Mouse (Mus musculus): ENCODE measurements at regions not wholly inside any gene's neighbourhood (a gene's known extent, or its start where the extent isn't known, plus 50 kb on each side); places are given as distances from the start of the nearest gene placed in this dataset.
"Not testable (repeated sequence)": the region's sequence is repeated elsewhere in the genome, so short reads cannot be mapped to it uniquely, and the experiment has no call there.

DNA sequence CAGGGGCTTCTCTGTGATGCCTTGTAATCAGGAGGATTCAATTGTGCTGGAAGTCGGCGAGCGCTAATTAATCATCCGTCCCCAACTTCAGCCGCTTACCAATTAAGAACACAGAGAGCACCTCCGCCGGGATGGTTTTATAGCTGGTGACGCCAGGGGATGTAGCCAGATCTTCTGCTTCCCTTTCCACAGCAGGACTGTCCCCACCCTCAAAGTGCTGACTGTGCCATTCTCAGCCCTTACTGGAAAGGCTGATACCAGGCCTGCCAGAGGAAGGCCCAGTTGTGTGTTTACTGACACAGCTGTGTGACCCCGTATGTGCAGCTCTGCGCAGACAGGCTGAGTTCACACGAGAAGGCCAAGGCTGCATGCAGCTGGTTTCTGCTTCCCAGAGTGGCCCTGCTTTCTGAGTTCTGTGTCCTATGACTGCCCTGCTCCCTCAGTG, 59.9 kb upstream of the Bend4 start:
- in situ Hi-C loops (cut with MseI, MboI), result no loop called here

DNA sequence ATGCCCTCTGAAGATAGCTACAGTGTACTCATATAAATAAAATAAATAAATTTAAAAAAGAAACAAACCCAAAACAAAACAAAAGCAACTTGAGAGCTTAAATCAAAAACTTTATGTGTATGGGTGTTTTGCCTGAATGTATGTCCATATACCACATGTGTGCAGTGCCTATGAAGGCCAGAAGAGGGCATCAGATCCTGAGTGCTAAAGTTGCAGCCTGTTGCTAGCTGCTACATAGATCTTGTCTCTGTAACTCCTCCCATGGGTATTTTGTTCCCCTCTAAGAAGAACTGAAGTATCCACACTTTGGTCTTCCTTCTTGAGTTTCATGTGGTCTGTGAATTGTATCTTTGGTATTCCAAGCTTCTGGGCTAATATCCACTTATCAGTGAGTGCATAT, 62.6 kb upstream of the Bend4 start:
- in situ Hi-C loops (cut with MseI, MboI), result not testable (repeated sequence)

DNA sequence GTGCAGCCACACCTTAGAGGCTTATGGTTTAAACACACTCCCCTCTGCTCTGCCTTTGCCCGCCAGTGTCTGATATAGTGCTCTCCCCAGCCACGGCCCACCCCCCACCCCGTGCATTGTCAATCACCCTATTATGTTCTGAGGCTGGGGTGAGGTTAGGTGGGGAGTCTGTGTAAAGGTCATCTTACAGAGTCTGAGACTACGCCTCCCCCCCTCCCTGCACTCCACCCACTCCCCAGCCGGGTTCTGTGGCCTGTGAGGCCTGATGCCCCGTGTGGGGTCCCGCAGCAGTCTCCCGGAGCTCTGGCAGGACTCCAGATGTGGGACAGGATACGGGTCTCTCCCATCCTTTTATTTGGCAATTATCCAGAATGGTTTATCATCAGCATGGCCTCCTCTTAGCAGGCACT, 64.8 kb upstream of the Bend4 start:
- in situ Hi-C loops (cut with MseI, MboI), result no loop called here

DNA sequence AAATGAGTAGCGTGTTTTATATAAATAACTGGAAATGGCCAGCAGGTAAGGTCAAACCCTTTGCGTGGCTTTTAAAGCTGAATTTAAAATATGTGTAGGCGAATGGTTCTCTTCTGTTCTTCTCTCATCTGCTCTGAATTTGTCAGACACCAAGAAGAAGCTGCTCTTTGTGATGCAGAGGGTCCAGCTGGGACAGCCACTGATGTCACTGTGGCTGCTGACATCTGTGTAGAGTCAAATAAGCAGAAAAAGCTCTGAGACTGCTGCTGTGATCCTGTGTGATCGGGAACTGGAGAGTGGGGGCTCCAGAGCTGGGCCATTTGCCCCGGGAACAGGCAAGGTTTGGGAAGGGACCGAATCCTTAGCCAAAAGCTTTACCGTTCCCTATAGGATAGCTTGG, 68.6 kb upstream of the Bend4 start:
- in situ Hi-C loops (cut with MseI, MboI), result no loop called here

DNA sequence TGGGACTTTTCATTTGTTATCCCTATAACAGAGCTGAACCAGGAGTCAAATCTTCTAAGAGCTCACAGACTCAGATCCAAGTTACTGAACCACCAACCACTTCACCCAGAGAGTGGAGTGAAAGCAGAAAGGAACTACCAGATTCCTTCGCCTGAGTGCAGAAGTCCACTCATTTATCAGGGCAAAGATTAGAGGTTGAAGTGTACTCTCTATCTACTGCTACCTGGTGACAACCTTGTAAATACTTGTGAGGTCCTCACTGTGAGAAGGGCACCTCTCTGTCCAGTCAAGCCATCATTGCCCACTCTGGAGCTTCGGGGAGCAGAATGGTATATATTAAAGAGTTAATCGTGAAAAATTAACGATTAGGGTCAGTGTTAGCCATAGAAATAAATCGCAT, 87.4 kb upstream of the Shisa3 start:
- in situ Hi-C loops (cut with MseI, MboI), result no loop called here

DNA sequence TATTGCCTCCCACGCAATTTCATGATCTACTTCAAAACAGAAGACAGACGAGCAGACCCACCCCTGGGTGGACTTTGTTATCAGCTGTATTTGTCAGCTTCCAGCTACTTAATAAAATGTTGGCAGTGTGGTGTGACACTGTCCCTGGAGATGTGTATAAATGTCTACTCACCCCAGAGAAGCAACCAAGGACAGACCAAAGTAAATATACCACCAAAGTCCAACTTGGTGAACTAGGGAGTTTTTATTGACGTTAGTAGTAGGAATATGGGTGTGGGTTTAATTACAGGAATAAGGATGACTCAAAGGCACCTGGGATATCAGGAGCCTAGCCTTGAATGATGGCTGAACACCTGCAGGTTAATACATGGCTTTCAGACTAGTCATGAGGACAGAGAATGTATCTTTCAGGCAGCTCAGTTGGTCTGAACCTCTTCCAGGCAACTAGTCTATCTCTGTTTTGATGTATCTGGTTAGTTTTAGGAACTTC, 86.2 kb upstream of the Shisa3 start:
- in situ Hi-C loops (cut with MseI, MboI), result no loop called here

DNA sequence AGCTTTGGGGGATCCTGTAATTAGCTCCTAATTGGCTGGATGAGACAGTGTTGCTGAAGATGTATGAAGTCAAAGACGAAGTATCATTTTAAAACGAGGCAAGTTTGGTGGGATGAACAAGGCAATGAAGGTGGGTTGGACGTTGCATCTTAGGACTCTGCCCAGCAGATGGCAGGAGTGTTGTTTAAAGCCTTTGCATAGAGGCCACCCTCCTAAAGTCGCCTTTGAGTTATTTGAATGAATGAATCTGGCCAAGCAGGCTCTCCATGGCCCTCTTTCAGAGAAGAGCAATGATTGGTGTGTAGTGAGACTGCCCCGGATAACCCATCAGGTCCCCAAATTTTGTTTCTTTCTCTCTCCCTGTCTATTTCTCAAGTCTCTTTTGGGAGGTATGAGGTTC, 77.5 kb upstream of the Shisa3 start:
- in situ Hi-C loops (cut with MseI, MboI), result loop anchor here (5.0 to 25.0 kb wide), 2 partner anchors 197 to 482 kb away; no protein-coding TSS in a partner anchor

DNA sequence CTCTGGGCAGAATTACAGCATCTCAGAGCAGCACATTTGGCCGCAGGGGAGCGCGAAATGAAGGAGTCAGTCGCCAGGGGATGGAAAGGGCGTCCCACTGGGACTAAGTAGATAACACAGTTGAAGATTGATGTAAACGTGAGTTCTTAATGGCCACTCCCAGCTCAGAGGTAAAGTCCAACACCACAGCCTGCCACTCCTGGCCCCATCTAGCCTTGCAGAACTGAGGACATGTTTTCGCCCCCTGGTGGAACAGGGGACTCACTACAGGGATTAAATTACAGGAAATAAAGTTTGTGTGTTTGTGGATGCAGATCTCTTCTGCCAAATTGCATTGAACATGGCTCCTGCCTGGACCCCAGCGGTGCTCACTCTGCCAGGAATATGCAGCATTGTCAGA, 76.7 kb upstream of the Shisa3 start:
- in situ Hi-C loops (cut with MseI, MboI), result loop anchor here (5.0 to 25.0 kb wide), 2 partner anchors 196 to 481 kb away; no protein-coding TSS in a partner anchor

DNA sequence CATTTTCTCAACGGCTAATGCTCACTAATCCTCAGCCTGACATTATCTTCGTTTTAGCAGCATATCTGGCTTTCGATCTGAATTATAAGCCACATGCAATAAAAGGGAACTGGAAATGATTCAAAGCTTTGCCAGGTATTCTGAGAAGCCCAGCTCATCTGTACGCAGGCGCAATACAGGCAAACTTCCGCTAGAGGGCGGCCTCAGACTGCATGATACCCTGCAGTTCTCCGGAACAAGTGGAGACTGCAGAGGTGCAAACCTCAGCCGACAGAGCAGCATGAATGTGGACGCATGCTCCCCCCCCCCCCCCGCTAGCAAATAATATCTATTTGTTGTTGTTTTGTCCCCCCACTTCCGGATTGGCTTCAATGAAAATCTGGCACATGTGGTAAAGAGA, 75.3 kb upstream of the Shisa3 start:
- in situ Hi-C loops (cut with MseI, MboI), result loop anchor here (5.0 to 25.0 kb wide), 2 partner anchors 195 to 480 kb away; no protein-coding TSS in a partner anchor

DNA sequence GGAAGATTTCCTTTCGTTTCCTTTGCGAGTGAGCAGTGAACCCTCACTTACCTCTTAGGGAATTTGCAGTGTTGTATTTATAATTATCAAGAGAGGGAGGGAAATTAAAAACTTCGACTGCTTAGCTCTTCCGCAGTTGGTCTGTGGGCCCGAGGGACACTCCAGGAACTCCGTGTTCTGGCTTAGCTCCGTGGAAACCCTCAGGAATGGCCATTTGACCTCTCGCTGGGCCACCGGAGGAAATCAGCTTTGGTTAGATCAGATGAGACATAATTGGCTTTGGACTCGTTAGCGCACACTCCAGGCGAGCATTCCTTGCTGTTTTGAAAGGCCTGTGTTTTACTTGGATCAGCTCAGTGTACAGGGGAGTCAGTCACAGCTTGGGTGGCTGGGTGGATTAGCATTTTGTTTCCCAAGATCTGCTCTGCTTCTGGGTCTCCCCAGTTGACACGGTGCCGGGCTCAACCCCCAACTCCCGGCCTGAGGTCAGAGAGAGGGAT, 74.9 kb upstream of the Shisa3 start:
- in situ Hi-C loops (cut with MseI, MboI), result loop anchor here (5.0 to 25.0 kb wide), 2 partner anchors 194 to 479 kb away; no protein-coding TSS in a partner anchor

DNA sequence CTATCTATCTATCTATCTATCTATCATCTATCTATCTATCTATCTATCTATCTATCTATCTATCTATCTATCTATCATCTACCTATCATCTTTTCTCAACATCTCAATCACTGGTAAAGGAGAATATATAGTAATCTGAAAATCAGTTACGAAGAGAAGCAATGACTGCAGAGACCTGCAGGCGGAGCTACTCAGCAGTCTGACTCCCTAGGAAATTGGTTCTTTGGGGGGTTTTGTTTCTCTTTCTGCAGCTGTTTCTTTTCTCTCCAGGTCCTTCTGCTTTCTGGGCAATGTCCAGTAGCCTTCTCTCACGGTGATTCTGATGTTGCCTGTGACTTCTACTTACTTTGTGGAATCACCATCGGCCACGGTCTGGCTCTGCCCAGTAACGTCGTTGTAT, 73.6 kb upstream of the Shisa3 start:
- in situ Hi-C loops (cut with MseI, MboI), result loop anchor here (5.0 to 25.0 kb wide), 2 partner anchors 193 to 478 kb away; no protein-coding TSS in a partner anchor

DNA sequence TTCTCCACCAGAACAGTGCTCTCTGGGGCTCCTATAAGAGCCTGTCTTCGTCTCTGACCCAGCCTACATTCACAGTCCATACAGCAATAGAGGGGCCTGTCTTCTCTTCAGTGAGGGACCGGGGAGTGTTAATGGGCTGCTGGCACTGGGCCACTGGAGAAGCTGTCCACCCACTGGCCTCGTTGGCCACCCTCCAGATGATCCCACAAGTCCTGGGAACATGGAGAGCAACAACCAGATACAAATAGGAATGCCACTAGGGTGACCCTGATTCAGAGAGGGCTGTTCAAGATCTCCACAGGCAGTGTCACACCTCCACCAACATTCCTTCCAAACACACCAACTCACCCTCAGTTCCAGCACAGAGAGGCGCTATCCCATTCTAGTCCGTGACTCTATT, 69.7 kb upstream of the Shisa3 start:
- in situ Hi-C loops (cut with MseI, MboI), result loop anchor here in 1 of 2 experiments (25.0 kb wide), 1 partner anchor 474 kb away; no protein-coding TSS in a partner anchor

DNA sequence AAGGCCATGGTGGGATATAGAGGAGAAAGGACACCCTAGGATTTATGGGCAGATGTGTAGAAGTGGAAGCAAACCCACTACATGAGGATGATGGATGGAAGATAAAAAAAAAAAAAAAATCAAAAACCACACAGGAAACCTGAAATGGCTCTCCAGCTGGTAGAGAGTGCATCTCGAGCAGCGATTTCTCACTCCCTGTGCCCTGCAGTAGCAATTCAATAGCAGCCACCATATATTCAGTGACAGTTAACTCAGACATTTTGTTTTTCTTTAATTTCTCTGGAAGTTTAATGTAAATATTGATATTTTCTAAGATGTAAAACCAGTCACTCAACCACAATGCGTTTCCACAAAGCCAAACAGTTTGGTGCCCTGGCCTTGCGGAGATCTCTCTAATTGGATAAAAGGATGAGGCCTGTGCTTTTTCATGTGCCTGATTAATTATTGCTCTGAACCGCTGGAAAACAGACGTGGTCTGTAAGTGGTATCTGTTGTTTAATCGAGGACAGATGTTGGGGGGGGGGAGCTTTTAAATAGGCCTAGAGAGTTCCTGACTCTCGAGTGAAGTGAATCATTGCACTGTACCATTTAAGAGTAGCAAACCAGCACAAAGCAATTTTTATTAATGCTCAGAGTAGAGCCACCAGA, 68.0 kb upstream of the Shisa3 start:
- in situ Hi-C loops (cut with MseI, MboI), result loop anchor here in 1 of 2 experiments (25.0 kb wide), 1 partner anchor 473 kb away; no protein-coding TSS in a partner anchor

DNA sequence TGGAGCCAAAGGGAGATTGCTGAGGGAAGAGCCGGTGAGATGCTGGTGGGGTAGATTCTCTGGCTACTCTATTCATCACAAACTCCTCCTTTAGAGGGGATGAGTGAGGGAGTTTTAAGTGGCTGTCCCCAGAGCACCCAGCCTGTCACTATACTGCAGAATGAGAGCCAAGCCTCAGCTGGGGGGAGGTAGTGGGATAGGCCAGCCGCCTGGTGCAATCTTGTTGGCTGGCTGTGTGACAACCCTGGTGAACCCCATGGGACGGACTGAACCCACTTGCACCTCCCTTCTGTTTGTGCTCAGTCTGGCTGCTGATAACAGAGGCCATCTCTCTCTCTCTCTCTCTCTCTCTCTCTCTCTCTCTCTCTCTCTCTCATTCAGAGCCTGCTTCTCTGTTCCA, 65.8 kb upstream of the Shisa3 start:
- in situ Hi-C loops (cut with MseI, MboI), result loop anchor here in 1 of 2 experiments (25.0 kb wide), 1 partner anchor 470 kb away; no protein-coding TSS in a partner anchor

DNA sequence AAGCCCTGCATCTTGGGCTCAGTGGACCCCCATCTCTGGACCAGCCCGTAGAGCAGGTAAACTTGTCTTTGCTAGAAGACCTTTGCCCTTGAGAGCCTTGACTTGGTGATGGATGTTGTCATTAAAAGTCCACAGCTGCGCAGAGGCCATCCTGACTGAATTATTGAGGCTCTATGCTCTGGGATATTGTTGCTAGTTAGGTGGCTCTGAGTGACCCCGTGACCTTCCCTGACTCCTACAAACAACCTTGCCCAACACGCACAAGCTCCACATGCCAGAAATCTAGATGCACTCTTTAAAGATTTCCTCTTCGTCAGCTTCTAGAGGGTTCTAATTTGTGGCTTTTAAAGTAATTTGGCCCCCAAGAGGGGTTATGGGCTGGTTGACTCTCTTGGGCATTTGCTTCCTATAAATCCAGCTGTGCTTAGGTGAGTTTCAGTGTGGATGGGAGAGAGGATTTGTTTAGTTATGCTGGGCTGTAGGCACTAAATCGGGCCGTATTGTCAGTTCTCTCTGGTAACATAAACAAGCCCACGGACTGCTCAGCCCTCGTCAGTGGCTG, 63.6 kb upstream of the Shisa3 start:
- in situ Hi-C loops (cut with MseI, MboI), result loop anchor here in 1 of 2 experiments (25.0 kb wide), 1 partner anchor 468 kb away; no protein-coding TSS in a partner anchor

DNA sequence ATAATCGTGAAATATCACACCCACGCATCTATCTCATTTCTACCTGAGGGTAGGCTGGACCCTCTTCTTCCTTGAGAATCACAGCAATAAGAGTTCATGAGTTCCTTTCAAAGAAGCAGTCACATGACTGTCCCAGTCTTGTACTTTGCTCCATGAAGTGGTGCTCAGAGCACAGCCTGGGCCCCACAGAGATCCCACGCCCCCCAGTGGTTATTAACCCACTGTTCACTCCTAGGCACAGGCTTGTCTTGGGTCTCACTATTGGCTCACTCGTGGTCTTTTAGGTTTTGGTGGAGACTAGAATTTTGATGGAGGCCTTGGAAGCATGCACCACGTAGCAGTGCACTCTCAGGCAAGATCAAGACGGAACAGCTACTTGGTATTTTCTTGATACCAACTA, 57.4 kb upstream of the Shisa3 start:
- in situ Hi-C loops (cut with MseI, MboI), result no loop called here

DNA sequence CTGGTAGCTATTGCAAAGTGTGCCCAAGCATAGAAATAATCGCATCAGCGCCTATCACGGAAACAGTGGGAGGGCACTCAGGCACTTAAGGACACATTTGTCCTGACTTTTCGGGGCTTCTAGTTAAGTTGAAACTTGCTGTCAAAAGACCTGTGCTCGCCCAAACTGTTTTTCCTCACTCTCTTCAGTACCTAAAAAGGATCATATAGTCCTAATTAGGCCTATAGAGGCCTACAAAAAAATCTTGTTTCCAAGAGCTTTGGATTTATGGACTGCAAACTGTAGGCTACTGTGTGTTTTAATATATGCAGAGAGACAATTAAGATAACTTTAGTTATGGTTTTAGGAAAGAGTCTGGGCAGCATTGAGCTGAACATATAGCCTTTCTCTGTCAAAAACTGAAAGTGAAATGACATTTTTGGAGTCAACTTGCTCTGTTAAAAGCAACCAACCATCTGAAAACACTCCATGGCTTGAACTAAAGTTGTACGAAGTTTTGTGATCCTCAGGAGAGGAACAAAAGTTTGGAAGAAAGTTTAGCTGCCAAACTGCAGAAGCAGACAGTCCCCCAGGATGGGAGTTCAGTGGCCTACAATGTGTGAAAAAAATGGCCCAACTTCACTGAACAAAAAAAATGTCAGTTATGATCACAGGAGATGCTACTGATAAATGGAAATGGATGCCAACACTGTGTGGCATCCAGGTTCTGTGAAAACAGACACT, 55.9 kb upstream of the Shisa3 start:
- in situ Hi-C loops (cut with MseI, MboI), result no loop called here

DNA sequence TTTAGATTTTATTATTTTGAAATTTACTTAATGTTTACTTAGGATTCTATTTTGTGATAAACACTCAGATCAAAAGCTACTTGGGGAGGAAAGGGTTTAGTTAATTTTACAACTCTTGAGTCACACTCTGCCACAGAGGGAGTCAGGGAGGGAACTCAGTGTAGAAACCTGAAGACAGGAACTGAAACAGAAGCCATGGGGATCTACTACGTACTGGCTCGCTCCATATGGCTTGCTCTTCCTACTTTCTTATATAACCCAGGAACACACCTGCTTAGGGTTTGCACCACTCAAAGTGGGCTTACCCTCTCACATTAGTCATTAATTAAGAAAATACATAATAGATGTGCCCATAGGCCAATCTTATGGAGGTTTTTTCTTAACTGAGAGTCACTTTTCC, 54.8 kb upstream of the Shisa3 start:
- in situ Hi-C loops (cut with MseI, MboI), result no loop called here

Data from mouse trophoblast stem cell (cell line).